Mouse (Mus musculus) neural tube, embryonic 14.5 days (tissue): ENCODE measurements around the gene Gm10272. TPM values are rescaled to one million over a fixed set of nuclear protein-coding genes. Genes with fewer than 3 reads are reported as not detected.

ENCODE experiments used
- ATAC-seq: fragments of 200-750 bp; cut with Nextera tagmentation; 2 replicates; pipeline ENCODE4 v1.8.0; 2017; ENCODE audit warnings: low read depth, mild to moderate bottlenecking, moderate TSS enrichment, moderate library complexity
- H3K27ac ChIP-seq: fragments of 300-500 bp; sonication (generic); 2 replicates; pipeline ENCODE4 v1.5.1; 2014; ENCODE audit warnings: low read depth, mild to moderate bottlenecking, control low read depth, low read length, moderate library complexity, mixed read lengths
- H3K27me3 ChIP-seq: fragments of 300-500 bp; sonication (generic); 2 replicates; pipeline ENCODE4 v1.6.1; 2014; ENCODE audit warnings: low read length; ENCODE audit not compliant: control insufficient read depth, insufficient read depth
- H3K36me3 ChIP-seq: fragments of 300-500 bp; sonication (generic); 2 replicates; pipeline ENCODE4 v1.6.1; 2014; ENCODE audit warnings: low read length, mixed read lengths; ENCODE audit not compliant: control insufficient read depth, insufficient read depth
- H3K4me1 ChIP-seq: fragments of 300-500 bp; sonication (generic); 2 replicates; pipeline ENCODE4 v1.6.1; 2014; ENCODE audit warnings: low read length; ENCODE audit not compliant: control insufficient read depth, insufficient read depth
- H3K4me2 ChIP-seq: fragments of 300-500 bp; sonication (generic); 2 replicates; pipeline ENCODE4 v1.6.1; 2014; ENCODE audit warnings: mild to moderate bottlenecking, low read depth, low read length, control low read depth
- H3K4me3 ChIP-seq: fragments of 300-500 bp; sonication (generic); 2 replicates; pipeline ENCODE4 v1.5.1; 2014; ENCODE audit warnings: low read depth, low read length, control low read depth, mixed read lengths
- H3K9ac ChIP-seq: fragments of 300-500 bp; sonication (generic); replicated peaks from 2 replicates; pipeline ENCODE4 v1.6.1; 2014; ENCODE audit warnings: low read depth, mild to moderate bottlenecking, control low read depth, low read length, mixed read lengths
- H3K9me3 ChIP-seq: fragments of 300-500 bp; sonication (generic); 2 replicates; pipeline ENCODE4 v1.6.1; 2016; ENCODE audit warnings: low read length; ENCODE audit not compliant: control insufficient read depth
- WGBS: fragments of 180-500 bp; shearing (Covaris S2); extraction: QIAGEN DNeasy Blood & Tissue Kit; methylation state at CpG from one replicate; pipeline ENCODE4 v1.1.7; 2014; 5-methylcytosine and 5-hydroxymethylcytosine counted together
- polyA plus RNA-seq: library from polyadenylated mRNA; unstranded; fragments of >200 nt; fragmentation: Nextera tagmentation; extraction: Ambion mirVana; gene quantifications from 2 replicates; pipeline ENCODE4 v1.2.1, GENCODE M21; 2014

Gene Gm10272
- not detected in 2 replicates for polyA plus RNA-seq

GRCm38 (mm10) chr10:77706326-77706725 lies at the start of gene Gm10272:
Gene Gm10272, plus strand, starts transcription at chr10:77706626.
- H3K27me3 ChIP-seq: no peaks in the 10 kb centered on the region
- no peak within 1 kb of the TSS for H3K4me2 ChIP-seq
- no peak within 1 kb of the TSS for H3K27ac ChIP-seq
- H3K9ac ChIP-seq: no peak within 1 kb of the TSS
- no peak within 1 kb of the TSS for H3K4me3 ChIP-seq
- peaks cover 3% of the 10 kb centered on the region; the same call in 1 of the 2 replicates for H3K9me3 ChIP-seq
- no peak for ATAC-seq
- no peaks in the 10 kb centered on the region for H3K36me3 ChIP-seq
- 91% methylated on average over 1 of the region's 1 CpGs for WGBS
- H3K4me1 ChIP-seq: no peaks in the 10 kb centered on the region

- Histone ChIP-seq H3K27ac (no peak overlapping the region), H3K4me1 (no peaks in the 10 kb centered on the region), H3K36me3 (no peaks in the 10 kb centered on the region), H3K9ac (no peak overlapping the region), H3K27me3 (no peaks in the 10 kb centered on the region), H3K9me3 (no peaks in the 10 kb centered on the region), H3K4me3 (no peak overlapping the region), H3K4me2 (no peak overlapping the region)
- ATAC-seq: no peak
- 58% methylated on average over 15 of the region's 15 CpGs for WGBS
Observed at GRCm38 (mm10) chr10:77658286-77658994, 48.0 kb upstream of the Gm10272 start.

DNA sequence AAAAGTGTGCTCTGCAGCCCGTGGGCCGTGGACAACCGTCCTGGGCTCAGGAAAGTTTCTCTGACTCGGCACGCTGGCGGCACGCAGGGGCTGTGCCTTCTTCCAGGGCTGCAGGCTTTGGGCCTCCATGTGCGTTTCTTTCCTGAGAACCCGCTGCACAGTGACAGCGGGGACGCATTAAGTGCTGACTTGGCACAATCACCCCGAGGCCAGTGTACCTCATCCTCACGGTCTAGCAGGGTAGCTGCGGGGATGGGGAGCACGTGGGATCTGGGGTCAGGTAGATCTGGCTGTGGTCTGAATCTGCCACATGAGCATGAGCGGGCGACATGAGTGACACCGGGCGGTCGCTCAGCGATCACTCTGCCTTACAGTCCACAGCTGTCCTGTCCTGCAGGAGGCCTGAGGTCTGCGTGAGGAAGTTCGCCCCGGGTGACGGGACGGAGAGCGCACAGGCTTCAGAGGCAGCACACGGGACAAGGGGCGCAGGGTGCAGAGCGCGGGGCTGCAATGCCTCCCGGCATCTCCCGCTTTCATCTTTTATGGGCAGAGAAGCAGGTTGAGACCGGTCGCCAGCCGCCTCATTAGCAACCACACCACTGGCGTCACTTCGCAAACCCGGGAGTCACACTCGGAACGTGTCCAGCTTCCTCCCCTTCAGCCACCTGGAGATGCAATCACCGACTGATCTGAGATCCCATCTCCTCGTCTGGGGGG lies 42.3 kb upstream of the Gm10272 start:
- ATAC-seq: no peak; the same call in 1 of the 2 replicates
- Histone ChIP-seq H3K9me3 (no peaks in the 10 kb centered on the region), H3K4me1 (no peaks in the 10 kb centered on the region), H3K36me3 (no peaks in the 10 kb centered on the region), H3K27me3 (no peaks in the 10 kb centered on the region), H3K27ac (no peak overlapping the region), H3K4me2 (peak overlapping the region; percentile 16; the same call in 1 of the 2 replicates), H3K9ac (no peak overlapping the region), H3K4me3 (no peak overlapping the region)
- WGBS: 36% methylated on average over 43 of the region's 43 CpGs

DNA sequence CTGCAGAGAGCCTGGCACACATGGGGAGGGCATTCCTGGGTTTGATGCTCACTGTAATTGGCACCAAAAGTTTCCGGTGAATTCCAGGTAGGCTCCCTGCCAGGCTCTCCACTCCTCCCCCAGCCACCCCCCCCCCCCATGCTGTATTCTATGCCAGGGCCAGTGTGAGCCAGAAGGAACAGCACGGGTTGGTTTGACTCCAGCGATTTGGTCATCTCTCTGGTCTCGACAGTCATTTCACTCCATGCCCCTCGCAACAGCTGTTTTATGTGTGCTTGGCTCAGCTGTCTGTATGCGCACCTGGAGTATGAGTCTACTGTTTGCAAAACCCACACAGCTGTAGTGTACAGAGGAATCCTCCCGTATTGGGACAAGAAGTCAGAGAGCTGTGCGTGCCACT lies 40.1 kb upstream of the Gm10272 start:
- Histone ChIP-seq H3K9me3 (no peaks in the 10 kb centered on the region), H3K27ac (no peak overlapping the region), H3K4me1 (no peaks in the 10 kb centered on the region), H3K9ac (no peak overlapping the region), H3K36me3 (no peaks in the 10 kb centered on the region), H3K4me2 (no peak overlapping the region), H3K27me3 (no peaks in the 10 kb centered on the region), H3K4me3 (no peak overlapping the region)
- 84% methylated on average over 8 of the region's 8 CpGs for WGBS
- ATAC-seq: no peak

DNA sequence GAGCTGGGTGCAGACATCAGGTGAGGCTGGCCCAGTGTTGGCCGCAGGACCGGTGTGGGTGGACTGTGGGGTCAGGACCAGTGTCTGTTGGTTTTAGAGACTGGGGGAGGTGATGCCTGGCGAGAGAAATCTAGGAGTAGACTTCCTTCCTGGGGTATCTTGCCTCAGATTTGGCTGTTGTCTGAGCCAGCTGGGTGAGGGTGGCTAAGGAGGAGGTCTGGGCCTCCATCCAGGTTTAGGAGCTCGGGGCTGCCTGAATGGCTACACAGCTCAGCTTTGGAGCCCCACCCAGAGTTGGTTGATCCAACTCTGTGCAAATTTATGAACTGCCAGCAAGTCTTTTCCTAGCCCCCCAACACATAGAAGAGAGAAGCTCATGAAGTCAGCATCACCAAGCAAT lies 39.0 kb upstream of the Gm10272 start:
- WGBS: 90% methylated on average over 4 of the region's 4 CpGs
- ATAC-seq: no peak
- no peak overlapping the region for H3K4me2 ChIP-seq

GRCm38 (mm10) chr10:77670710-77671109 lies 35.7 kb upstream of the Gm10272 start:
- H3K27me3 ChIP-seq: no peaks in the 10 kb centered on the region
- no peaks in the 10 kb centered on the region for H3K4me1 ChIP-seq
- no peaks in the 10 kb centered on the region for H3K36me3 ChIP-seq
- no peaks in the 10 kb centered on the region for H3K9me3 ChIP-seq
- ATAC-seq: no peak
- no peak overlapping the region for H3K4me3 ChIP-seq
- WGBS: 77% methylated on average over 4 of the region's 4 CpGs
- H3K27ac ChIP-seq: no peak overlapping the region
- H3K9ac ChIP-seq: no peak overlapping the region
- H3K4me2 ChIP-seq: no peak overlapping the region

More for the DNA sequence above, 39.0 kb upstream of the Gm10272 start:
- H3K4me3 ChIP-seq: no peak overlapping the region
- no peak overlapping the region for H3K27ac ChIP-seq
- H3K27me3 ChIP-seq: no peaks in the 10 kb centered on the region
- no peaks in the 10 kb centered on the region for H3K9me3 ChIP-seq
- H3K9ac ChIP-seq: no peak overlapping the region
- H3K36me3 ChIP-seq: no peaks in the 10 kb centered on the region
- no peaks in the 10 kb centered on the region for H3K4me1 ChIP-seq

GRCm38 (mm10) chr10:77671519-77671918 lies 34.9 kb upstream of the Gm10272 start:
- Histone ChIP-seq H3K4me2 (no peak overlapping the region), H3K36me3 (no peaks in the 10 kb centered on the region), H3K4me1 (no peaks in the 10 kb centered on the region), H3K4me3 (no peak overlapping the region), H3K9me3 (no peaks in the 10 kb centered on the region), H3K27ac (no peak overlapping the region), H3K9ac (no peak overlapping the region), H3K27me3 (no peaks in the 10 kb centered on the region)
- ATAC-seq: no peak
- 83% methylated on average over 4 of the region's 4 CpGs for WGBS

- Histone ChIP-seq H3K27ac (no peak overlapping the region), H3K4me3 (no peak overlapping the region), H3K9ac (no peak overlapping the region), H3K9me3 (no peaks in the 10 kb centered on the region), H3K4me1 (no peaks in the 10 kb centered on the region), H3K36me3 (no peaks in the 10 kb centered on the region), H3K4me2 (no peak overlapping the region), H3K27me3 (peaks cover 11% of the 10 kb centered on the region)
- WGBS: 65% methylated on average over 13 of the region's 13 CpGs
- no peak for ATAC-seq
Observed at GRCm38 (mm10) chr10:77673765-77674164, 32.7 kb upstream of the Gm10272 start.

GRCm38 (mm10) chr10:77677562-77677961 lies 28.9 kb upstream of the Gm10272 start:
- peak overlapping the region; percentile 21; the same call in 1 of the 2 replicates for H3K9ac ChIP-seq
- H3K9me3 ChIP-seq: no peaks in the 10 kb centered on the region
- no peaks in the 10 kb centered on the region for H3K36me3 ChIP-seq
- peak overlapping the region; percentile 24 for H3K4me3 ChIP-seq
- H3K27me3 ChIP-seq: peaks cover 11% of the 10 kb centered on the region
- under 1% methylated on average over 35 of the region's 35 CpGs for WGBS
- peak overlapping the region; percentile 50 for H3K4me2 ChIP-seq
- H3K27ac ChIP-seq: no peak overlapping the region
- no peaks in the 10 kb centered on the region for H3K4me1 ChIP-seq
- peak; percentile 41; the same call in 1 of the 2 replicates for ATAC-seq
